Mouse (Mus musculus): ENCODE data around the gene Pced1b.
"Not testable (repeated sequence)": the region's sequence is repeated elsewhere in the genome, so short reads cannot be mapped to it uniquely, and the experiment has no call there.

Gene Pced1b

DNA sequence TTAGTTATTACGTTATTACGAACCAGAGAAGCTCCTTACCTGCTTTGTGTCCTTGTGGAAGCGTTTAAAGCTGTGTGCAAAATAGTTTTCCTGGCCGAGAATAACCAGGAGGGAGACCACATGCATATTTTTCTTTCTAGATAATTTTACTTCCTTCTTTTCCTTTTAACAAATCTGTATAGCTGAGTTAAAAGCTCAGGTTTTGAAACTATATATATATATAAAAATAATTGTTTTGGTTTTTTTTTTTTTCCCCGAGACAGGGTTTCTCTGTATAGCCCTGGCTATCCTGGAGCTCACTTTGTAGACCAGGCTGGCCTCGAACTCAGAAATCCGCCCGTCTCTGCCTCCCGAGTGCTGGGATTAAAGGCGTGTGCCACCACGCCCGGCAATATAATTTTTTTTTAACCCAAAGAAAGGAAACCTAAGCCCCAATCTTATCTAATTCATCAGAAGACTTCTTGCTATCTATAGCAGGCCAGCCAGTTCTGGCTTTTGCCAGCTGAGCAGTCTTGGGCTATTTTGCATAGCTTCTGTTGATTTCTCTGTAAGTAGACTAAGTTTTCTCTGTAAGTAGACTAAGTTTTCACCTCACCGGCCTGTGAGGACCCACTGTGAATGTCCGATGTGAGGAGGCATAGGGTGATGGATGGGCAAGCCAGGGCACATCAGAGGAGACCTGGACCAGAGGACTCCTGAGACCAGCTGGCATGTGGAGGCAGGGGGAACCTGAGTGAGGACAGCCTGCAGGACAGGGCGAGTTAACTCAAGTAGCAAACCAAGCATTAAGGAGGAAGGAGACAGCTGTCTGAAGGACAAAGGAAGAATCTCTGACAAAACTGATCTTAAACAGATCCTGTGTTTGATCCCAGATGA lies 128.2 kb downstream of the Pced1b start:
- no peak for DNase-seq

DNA sequence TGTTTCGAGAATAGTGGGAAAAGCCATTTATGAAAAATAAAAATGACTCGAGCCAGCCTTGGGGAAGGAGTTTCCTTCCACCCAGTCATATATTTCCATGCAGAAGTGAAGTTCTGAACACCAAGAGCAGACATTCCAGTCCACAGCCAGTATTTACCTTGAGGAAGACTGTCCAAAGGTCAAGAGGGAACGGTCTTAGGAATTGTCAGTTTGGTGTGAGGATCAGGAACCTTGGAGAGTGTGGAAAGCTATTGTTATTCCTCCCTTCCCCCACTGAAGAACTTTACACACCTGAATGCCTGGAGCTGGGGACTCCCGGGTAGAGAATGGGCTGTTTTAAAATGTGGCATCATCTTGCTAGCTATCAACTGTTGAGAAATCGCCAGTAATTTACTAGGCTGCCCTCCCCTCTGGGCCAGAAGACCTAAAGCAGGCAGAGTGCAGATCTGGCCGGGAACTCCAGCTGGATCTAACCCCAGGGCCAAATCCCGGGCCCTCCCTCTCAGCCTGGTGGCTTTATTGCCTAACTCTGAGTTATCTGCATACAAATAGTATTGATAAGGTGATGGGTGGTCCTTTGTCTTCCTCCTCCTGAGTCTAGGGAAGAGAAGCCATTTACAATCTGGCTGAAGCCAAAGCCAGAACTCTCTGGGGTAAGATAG lies 129.3 kb downstream of the Pced1b start:
- DNase-seq: no peak

DNA sequence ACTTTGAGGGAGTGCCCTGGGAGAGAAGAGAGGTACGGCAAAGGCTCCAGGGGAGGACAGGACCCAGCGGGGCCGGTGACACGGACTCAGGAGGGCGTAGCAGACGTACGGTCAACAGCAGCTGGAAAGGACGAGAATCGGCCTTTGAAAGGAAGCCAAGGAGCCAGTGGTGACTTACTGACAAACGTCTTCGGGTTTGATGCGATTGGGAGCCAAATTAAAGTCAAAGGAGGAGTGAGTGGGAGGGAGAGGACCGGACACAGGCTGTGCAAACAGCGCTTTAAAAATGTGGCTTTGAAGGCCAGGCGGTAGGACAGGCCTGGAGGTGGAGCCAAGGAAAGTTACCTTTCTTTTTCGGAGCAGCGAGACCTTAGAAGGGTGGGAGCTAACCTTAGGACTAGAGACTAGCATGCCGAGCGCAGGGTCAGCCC lies 129.9 kb downstream of the Pced1b start:
- no peak for DNase-seq

DNA sequence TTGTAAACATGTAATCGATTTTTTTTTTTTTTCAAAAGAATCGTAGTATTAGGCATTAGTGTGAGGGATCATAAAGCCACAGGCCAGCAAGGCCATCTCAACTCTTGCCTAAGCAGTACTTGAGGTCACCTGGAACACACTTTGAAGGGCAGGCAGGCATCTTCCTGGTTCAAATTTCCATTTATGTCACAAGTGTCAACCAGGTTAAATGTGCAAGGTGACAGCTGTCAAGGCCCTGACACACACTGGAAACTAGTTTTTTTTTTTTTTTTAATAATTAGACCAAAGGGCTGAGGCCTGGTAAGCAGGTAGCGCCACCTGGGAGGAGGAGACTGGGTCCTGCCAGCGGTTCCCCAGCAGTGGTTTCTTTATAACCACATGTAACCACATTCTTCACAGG lies 131.2 kb downstream of the Pced1b start:
- DNase-seq: no peak

DNA sequence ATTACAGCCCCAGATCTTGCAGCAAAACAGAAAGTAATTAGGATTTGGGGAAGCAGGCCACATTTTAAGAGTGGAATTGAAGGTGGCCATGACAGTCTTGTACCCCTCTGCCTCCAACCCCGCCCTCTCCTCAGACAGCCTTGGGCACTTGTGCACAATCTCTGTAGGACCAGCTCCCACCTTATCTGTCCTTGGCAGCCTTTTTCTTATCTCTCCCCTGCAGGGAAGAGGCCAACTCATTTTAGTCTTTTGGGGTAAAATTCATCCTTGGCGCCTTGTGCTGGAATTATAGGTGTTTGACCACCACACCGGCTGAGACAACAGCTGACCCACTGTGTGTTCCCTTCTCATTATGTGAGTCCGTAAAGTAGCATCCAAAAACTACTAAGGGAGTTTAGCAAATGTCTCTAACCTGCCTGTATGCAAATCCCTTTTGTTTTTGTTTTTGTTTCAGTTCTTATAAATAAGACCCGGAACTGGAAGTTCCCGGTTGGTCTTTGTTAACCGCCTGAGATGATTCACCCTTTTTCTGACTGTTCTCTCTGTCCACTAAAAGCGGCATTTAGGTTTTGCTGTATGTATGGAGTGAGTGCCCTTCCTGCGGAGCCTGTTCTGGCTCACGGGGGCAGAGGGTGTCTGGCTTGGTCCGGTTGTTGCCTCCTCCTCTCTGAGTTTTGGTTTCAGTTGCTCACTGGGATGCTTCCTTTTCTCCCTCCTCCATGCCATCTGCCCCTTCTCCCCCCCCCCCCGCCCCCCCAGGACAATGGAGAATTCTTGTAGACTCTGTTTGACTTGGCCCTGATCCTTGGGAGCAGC lies 132.8 kb downstream of the Pced1b start:
- DNase-seq: no peak

DNA sequence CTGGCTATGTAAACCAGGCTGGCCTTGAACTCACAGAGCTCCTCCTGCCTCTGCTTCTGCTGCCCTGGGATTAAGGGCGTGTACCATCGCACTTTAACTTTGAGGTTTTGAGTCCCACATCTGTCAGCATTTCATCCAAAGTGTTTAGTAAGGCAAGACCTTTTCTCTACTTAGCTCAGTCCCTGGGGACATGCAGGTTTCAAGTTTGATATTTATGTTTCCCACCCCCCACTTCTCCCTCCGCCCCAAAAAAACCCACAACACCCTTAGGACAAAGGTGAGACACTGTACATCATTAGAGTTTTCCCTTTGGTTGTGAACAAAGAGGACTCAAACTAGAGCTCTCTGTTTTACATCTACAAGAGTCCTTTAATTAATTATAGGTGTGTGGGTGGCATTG lies 135.7 kb downstream of the Pced1b start:
- no peak for DNase-seq

DNA sequence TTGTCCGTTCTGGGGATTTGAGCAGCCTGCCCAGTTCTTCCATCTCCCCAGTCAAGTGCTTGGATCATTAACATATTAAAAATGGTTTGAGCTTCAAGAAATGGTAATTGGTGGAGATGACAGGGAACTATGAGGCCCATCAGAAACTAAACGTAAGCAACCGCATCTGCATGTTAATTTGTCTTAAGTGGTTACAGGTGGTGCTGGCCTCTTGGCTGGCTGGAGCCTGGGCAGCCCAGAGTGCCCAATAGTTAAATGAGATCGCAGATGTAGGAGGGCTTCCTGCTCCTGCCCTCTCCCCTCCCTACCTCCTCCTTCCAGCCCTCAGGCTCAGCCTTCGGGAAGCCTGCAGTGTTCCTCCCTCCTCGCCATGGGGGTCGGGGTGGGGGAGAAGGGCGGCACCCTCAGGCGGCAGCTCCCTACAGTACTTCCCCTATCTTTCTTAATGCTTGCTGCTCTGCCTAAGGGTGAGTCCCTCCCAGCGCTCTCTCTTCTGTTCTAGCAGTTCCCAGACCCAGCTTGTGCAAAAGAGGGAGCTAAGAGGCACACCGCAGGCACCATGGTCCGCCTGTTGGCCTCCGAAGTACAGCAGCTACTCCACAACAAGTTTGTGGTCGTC lies 136.7 kb downstream of the Pced1b start:
- DNase-seq: no peak

DNA sequence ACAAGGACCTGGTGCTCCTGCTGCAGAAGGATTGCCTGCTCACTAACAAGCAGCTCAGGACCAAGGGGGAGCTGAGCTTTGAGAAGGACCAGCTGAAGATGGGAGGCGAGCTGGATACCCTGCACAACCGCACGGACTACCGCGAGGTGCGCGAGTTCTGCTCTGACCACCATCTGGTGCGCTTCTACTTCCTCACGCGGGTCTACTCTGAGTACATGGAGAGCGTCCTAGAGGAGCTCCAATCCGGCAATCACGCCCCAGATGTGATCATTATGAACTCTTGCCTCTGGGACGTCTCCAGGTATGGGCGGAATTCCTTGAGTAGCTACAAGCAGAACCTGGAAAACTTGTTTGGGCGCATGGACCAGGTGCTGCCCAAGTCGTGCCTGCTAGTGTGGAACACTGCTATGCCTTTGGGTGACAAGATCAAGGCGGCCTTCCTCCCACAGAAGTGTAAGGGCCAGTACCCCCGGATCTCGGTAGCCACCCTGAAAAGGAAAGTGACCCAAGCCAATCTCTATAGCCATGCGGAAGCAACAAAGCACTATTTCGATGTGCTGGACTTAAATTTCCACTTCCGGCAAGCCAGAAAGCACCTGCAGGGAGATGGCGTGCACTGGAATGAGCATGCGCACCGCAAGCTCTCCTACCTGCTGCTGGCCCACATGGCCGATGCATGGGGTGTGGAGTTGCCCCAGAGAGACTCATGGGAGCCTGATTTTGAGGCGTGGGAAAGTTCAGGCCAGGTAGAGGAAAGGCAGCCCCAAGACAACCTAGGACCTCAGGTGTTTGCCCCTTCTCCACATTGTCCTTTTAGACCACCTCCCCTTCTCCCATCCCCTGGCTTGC lies 137.5 kb downstream of the Pced1b start:
- DNase-seq: no peak

DNA sequence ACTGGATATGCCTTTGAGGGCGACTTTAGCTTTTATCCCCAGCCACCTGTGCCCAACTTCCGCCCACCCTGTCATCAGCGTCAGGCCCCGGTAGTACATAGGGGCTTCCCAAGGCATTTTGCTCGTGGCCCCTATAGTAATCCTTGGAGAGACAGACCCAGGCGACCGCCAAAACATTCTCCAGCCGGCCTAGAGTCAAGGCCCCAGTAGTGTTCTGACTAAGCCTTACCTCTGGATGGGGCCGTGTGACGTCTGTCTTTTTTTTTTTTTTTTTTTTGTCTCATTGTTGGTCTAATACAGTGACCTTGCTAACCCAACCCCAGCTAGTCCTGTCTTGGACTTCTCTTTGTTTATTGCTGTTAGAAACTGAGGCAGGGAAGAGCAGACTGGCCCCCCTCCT lies 138.3 kb downstream of the Pced1b start:
- DNase-seq: not testable (repeated sequence)

DNA sequence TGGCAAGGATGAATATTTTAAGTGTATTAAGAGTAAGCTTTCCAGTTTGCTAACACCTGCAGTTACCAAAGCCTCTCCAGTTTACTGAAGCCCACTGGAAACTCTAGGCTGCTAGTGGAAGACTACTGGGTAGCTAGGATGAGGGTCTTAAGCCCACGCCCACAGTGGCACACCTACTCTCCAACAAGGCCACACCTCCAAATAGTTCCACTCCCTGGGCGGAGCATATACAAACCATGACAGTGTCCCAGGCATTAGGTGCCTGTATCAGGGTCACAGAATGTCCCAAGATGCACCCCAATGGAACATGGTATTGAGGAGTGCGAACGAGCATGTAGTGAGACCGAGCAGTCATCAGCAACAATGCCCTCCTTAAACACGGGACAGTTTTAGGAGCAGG lies 140.9 kb downstream of the Pced1b start:
- DNase-seq: no peak

DNA sequence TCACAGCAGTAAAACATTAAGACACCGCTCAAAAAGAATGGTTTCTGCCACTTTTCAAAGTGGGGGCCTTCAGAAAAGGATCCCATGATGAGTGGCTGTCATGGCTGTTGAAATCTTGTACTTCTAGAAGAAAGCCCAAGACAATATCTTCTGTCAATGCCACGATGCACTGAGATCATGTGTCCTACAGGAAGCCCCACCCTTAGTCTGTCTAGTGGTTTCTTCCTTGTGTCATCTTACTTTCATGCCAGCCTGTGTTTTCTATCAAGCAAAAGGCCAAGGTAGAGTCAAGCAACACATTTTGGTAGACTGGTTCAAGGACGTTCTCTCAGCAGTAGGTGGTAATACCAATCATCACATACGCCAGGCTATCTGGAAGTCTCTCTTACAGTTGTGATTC lies 142.7 kb downstream of the Pced1b start:
- DNase-seq: no peak

DNA sequence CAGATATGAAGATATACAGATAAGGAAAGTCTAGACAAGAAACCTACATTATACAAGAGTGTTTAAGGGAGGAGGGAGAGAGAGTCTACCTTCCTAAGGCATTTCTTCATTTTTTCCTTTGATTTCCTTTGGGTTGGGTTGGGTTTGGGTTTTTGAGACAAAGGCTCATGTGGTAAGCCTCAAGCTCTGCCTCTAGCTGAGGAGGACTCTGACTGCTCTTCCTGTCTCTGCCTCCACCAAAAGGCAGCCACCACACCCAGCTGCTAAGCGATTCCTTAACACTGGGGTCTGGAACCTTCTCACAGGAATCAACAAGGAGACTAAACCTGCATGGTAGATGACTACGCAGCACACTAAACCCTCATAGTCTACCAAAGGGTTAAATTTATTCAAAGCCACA lies 143.9 kb downstream of the Pced1b start:
- DNase-seq: no peak

DNA sequence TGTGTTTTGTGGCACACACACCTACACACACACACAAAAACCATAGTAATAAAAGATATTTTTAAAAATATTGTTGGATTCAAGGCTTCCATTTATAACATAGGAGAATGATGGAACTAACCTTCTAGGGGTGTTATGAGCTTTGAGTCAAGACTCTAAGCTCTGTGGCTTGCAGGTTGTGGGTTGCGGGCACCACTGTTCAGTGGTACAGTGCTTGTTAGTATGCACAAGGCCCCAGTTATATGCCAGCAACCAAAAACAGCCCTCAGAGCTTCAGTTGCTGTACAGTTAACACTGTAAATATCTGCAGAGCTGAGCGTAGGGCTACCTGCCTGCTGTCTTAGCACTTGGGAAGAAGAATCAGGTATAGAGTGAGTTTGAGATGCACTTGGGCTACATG lies 144.5 kb downstream of the Pced1b start:
- no peak for DNase-seq

DNA sequence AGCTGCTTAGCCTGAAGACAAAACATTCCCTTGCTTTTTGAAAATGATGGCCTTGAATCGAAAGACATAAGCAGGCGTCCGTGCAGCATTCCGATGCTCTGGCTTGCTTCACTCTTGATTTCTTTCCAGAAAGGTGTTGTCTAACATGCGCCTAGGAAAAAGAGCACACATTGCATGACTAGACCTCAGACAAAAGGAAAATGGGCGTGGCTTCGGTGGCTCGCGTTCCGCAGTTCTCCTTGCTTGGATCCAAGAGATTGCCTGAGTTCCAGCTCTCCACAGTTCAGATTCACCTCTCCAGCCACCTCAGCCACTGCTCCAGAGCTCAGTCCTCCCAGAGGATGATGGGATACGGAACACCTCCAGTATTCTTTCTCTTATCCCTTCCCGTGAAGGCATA lies 147.7 kb downstream of the Pced1b start:
- no peak for DNase-seq

DNA sequence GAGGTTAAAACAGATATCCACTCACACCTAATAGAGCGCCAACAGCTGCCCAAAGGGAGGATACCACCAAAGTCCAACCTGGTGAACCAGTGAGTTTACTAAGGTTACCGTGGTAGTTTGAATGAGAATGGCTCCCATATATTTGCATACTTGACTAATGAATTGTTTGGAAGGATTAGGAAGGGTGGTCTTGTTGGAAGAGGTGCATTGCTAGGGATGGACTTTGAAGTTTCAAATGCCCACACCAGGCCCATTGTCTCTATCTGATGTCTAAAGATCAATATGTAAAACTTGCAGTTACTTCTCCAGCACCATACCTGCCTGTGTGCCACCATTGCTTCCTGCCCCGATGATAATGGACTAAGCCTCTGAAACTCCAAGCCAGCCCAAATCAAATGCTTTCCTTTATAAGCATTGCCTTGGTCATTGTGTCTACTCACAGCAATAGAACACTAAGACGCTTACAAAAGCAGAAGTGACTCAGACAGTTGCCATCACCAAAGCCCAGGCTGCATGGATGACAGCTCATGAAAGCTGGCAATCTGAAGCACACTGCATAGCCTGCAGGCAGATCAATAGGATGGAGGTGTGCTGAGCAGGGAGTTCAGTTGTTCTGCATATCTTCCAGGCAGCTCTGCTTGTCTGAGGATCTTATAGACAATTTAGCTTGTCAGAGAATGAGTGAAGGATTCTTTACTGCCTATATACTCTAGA lies 149.8 kb downstream of the Pced1b start:
- no peak for DNase-seq

DNA sequence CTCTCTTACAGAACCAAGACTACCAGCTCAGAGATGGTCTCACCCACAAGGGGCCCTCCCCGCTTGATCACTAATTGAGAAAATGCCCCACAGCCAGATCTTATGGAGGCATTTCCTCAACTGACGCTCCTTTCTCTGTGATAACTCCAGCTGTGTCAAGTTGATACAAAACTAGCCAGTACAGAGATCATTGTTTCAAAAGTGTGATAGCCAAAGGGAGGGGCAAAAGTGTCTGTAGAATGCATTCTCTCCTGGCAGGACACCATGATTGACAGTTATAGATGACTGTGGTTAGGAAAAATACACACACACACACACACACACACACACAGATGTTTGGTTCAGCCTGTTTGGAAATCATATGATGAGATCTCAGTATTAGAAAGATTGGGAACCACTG lies 150.9 kb downstream of the Pced1b start:
- no peak for DNase-seq

DNA sequence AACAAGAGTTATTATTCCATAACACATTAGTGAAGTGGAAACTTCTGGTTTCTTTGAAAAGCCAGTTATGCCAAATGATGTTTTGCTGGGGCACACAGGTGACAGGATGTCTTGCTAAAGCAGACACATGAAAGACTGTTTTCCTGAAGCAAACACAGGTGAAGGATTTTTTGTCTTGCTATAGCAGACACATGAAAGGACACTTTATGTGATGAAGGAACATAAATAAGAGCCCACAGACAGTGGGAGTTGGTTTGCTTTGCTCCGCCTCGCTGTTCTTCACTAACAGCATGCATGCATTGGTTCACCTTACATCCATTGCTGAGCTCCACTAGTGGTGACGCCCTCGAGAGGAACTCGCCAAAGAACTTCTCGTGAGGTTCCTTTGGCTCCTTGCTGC lies 154.0 kb downstream of the Pced1b start:
- peak; percentile 25 for DNase-seq

DNA sequence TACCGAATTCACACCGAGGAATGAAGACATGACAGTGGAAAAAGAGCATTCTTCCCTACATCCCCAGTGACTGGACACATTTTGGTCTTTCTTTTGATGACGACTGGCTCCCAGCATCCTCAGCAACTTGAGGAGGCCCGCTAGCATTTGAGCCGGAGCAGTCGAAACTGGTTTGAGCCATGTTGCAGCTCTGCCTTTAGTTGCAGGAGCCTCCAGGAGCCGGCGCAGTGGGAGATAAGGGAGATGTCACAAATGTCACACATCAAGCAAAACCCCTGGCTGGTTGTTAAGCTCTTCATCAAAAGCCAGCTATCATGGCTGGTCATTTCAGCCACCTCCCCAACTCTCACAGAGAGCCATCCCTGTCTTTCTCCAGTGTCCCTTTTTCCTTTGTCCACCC lies 157.6 kb downstream of the Pced1b start:
- DNase-seq: no peak

DNA sequence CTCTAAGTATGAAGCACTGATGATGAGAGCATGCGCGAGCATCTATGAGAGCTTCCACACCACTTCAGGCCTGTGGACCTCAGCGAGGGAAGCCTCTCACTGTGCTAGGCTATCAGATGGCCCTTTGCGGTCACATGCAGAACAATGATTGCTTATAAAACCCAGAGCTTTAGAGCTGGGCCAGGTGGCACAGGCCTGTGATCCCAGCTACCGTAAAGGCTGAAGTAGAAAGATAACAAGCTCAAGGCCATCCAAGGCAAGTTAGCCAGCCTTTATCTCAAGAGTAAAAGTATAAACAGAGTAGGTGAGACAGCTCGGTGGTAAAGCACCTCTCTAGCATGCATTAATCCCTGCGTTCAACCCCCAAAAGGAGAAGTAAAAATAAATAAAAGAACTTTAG lies 158.1 kb downstream of the Pced1b start:
- no peak for DNase-seq

DNA sequence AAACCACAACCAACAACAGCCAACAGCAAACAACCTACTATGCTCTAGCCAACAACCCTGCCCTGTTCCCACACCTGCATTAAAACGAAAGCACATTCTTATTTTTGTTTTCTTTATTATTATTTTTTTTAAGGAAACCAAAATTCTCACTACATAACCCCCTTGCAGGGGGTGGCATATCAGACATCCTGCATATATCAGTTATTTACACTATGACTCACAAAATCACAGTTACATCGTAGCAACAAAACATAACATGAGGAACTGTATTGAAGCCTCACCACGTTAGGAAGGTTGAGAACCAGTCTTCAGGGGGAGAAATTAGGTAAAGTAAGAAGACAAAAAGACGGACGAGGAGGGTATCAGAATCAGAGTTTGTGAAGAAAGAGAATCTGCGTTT lies 159.2 kb downstream of the Pced1b start:
- DNase-seq: no peak

All from thymus, postnatal 4 days (tissue).